Mouse (Mus musculus) thymus, adult 2 months (tissue): ENCODE results near the gene Zbtb49. TPM values are rescaled to one million over a fixed set of nuclear protein-coding genes. Genes with fewer than 3 reads are reported as not detected.

ENCODE experiments used
- DNase-seq: peaks from one replicate; pipeline ENCODE4 v3.0.0; 2021
- H3K27ac ChIP-seq: fragments of 200-500 bp; 2 replicates; pipeline ENCODE4 v1.5.1; 2012; ENCODE audit warnings: low read length, control low read depth; ENCODE audit not compliant: control insufficient read depth, insufficient read depth
- H3K27me3 ChIP-seq: fragments of 200-500 bp; 2 replicates; pipeline ENCODE4 v1.6.1; 2012; ENCODE audit warnings: mild to moderate bottlenecking, low read length, moderate library complexity, mixed read lengths; ENCODE audit not compliant: control insufficient read depth, insufficient read depth
- H3K36me3 ChIP-seq: fragments of 200-500 bp; 2 replicates; pipeline ENCODE4 v1.6.1; 2012; ENCODE audit warnings: mild to moderate bottlenecking, low read length, moderate library complexity; ENCODE audit not compliant: control insufficient read depth, insufficient read depth
- H3K4me1 ChIP-seq: fragments of 200-500 bp; replicated peaks from 2 replicates; pipeline ENCODE4 v1.6.1; 2012; ENCODE audit warnings: low read length; ENCODE audit not compliant: control insufficient read depth, insufficient read depth
- H3K4me3 ChIP-seq: fragments of 200-500 bp; 2 replicates; pipeline ENCODE4 v1.5.1; 2012; ENCODE audit warnings: mild to moderate bottlenecking, low read length, control low read depth, moderate library complexity; ENCODE audit not compliant: control insufficient read depth, insufficient read depth
- CTCF ChIP-seq: fragments of 200-500 bp; IDR thresholded peaks from 2 replicates; pipeline ENCODE4 v1.5.1; 2012; ENCODE audit warnings: mild to moderate bottlenecking, control low read depth, low read length, moderate library complexity, borderline replicate concordance; ENCODE audit not compliant: control insufficient read depth, poor library complexity, insufficient read depth; ENCODE audit errors: extremely low read depth
- POLR2A ChIP-seq: fragments of 200-500 bp; IDR thresholded peaks from 2 replicates; pipeline ENCODE4 v1.6.1; 2012; ENCODE audit warnings: mild to moderate bottlenecking, low read length, control low read depth, moderate library complexity; ENCODE audit not compliant: control insufficient read depth, poor library complexity, insufficient read depth; ENCODE audit errors: extremely low read depth
- WGBS: fragments of 180-500 bp; shearing (Covaris S2); methylation state at CpG from one replicate; pipeline ENCODE4 v1.1.7; 2018; 5-methylcytosine and 5-hydroxymethylcytosine counted together
- polyA plus RNA-seq: library from polyadenylated mRNA; depleted of rRNA; stranded (reverse); fragments of >200 nt; gene quantifications from 2 replicates; pipeline ENCODE4 v1.2.3, GENCODE M21; 2012

The Zbtb49 gene
- polyA plus RNA-seq, 1 experiment: 38.9 TPM

DNA sequence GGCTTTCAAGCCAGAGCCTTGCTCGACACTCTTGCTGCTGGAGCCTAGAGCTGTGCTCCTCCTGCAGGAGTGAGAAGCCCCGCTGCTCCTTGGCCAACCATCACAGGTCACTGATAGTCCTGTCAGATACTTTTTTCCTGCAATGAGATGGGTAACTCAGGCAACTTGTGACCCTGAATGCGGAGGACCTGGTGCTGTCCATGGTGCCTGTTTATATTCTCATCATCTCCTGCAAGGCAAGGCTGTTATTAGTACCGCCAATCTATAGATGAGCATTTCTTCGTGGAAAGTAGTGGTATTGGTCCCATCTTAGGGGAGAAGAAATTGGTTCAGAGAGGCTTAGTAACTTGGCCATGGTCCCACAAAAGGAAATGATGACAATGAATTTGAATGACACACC, 46.5 kb downstream of the Zbtb49 start:
- 61% methylated on average over 5 of the region's 5 CpGs for whole genome bisulfite sequencing
- H3K36me3 ChIP-seq: no peaks in the 10 kb centered on the region
- no peak for TF ChIP-seq POLR2A
- TF ChIP-seq CTCF: no peak
- no peak for DNase-seq
- H3K27me3 ChIP-seq: no peaks in the 10 kb centered on the region
- H3K4me1 ChIP-seq: no peaks in the 10 kb centered on the region
- H3K27ac ChIP-seq: no peak overlapping the region
- no peak overlapping the region for H3K4me3 ChIP-seq

DNA sequence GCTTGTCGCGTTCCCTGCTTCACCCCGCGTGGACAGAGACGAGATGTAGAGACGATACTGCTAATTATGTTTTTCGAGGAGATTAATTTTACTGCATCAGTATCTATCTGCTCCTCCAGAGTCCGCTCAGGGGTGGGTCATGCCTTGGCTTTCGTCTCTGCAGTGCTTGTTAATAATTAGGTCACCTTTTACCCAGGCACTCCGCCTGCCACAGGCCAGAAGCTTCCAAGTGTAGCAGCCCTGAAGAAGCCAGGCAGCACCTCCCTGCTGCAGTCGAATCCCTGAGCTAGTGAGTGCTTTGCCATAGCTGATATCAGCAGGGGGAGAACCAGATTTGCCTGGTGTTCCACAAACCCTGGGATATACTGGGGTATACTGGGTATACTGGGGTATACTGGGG, 51.8 kb downstream of the Zbtb49 start:
- no peaks in the 10 kb centered on the region for H3K27me3 ChIP-seq
- no peak overlapping the region for H3K27ac ChIP-seq
- TF ChIP-seq POLR2A: no peak
- no peak for TF ChIP-seq CTCF
- H3K36me3 ChIP-seq: no peaks in the 10 kb centered on the region
- DNase-seq: no peak
- no peak overlapping the region for H3K4me3 ChIP-seq
- H3K4me1 ChIP-seq: no peaks in the 10 kb centered on the region
- WGBS: 90% methylated on average over 11 of the region's 11 CpGs

DNA sequence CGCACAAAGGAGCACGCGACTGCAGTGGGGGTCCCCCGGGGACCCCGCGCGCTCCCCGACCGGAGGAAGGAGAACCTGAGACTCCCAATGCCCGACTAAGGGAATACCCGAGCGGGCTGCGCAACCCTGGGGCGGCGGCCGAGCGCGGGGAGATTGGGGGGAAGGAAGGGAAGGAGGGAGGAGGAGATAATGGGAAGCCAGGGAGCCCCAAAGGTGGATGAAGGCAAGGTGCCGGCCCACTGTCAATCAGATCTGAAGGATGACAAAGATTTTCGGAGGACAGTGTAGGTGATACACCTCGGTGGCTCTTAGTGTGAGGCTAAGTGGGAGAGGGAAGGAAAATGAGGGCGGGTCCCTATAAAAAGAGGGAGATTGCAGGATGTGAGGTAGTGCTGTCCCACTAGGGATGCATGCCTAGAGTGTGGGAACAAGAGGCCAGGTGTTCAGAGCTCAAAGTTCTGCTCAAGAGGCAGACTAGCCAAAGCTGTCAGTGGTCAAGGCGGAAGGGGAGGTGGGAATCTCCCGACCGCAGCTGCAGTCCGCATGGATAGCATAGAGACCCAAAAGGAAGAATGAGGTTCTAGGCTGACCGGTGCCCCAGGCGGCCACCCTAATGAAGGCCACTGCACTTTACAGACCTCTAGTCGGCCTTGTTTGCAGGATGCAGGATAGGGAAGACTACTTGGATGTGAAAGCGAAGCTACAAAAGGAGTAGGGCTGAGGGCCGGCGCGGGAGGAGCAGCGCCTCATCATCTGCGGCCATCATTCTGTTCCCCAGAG, 60.4 kb downstream of the Zbtb49 start, which contains the start of gene Nsg1:
Gene Nsg1 (minus strand): TSS at position 274 of the 780 bp plus-strand sequence.
- H3K4me3 ChIP-seq: peak within 1 kb of the TSS; percentile 32
- TF ChIP-seq POLR2A: no peak
- H3K36me3 ChIP-seq: no peaks in the 10 kb centered on the region
- peaks cover 4% of the 10 kb centered on the region; the same call in 1 of the 2 replicates for H3K4me1 ChIP-seq
- H3K27ac ChIP-seq: no peak within 1 kb of the TSS
- 19% methylated on average over 35 of the region's 35 CpGs for WGBS
- no peak for DNase-seq
- H3K27me3 ChIP-seq: peaks cover 13% of the 10 kb centered on the region; the same call in 1 of the 2 replicates

DNA sequence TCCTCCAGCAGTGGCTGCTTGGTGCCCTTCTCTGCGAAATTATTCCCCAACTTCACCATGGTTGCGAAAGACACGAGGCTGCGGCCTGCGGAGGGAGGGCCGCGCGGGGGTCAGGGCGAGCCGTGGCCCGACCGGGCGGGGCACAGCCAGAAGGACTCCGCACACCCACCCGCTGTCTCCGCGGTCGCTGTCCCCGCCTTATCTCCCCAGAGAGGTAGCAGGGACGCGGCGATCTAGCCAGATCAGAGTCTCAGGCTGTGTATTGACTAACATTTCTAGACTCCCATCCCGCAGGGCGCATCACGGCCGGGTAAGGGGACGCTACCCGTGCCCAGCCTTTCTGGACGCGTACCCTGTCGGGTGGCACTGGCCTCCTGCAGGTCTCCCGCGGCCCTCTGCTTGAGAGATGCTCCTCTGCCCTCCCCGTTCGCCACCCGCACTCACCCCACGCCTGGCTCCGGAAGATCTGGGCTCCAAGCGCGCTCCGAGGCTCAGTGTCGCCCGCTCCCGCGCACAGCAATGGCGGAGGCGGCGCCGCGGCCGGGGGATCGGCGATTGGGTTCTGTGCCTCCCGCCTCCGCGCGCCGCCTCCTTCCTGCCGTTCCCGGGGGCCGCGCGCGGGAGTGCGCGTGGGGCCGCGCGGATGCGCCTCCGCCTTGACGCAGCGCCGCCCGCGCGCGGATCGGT, 61.2 kb downstream of the Zbtb49 start:
- H3K4me3 ChIP-seq: peak overlapping the region; percentile 32
- H3K4me1 ChIP-seq: peaks cover 4% of the 10 kb centered on the region; the same call in 1 of the 2 replicates
- WGBS: 1% methylated on average over 79 of the region's 79 CpGs
- DNase-seq: peak; percentile 53
- H3K36me3 ChIP-seq: no peaks in the 10 kb centered on the region
- no peak for TF ChIP-seq CTCF
- no peak for TF ChIP-seq POLR2A
- H3K27ac ChIP-seq: no peak overlapping the region
- H3K27me3 ChIP-seq: peaks cover 13% of the 10 kb centered on the region; the same call in 1 of the 2 replicates

DNA sequence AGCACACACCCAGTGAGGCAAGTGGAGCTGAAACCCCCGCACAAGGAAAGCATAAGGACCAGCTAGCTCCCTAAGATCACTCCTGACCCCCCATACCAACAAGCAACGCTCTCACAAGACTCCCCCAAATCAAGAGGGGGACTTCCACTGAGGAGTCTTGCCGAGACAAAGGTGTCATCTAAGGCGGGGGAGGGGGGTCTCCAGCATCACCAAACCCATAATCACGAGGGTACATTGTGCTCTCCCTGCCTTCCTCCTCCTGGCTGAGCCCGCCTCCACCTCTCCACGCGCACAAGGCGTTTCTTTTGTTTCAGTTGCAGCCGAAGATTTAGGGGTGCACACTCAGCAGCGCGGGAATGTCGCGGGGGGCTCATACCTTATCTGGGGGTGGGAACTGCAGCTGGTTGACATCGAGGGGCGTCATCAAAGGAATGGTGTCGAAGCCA, 61.7 kb downstream of the Zbtb49 start:
- no peaks in the 10 kb centered on the region for H3K36me3 ChIP-seq
- peaks cover 4% of the 10 kb centered on the region; the same call in 1 of the 2 replicates for H3K4me1 ChIP-seq
- no peak for TF ChIP-seq POLR2A
- no peak for TF ChIP-seq CTCF
- peaks cover 13% of the 10 kb centered on the region; the same call in 1 of the 2 replicates for H3K27me3 ChIP-seq
- peak overlapping the region; percentile 32 for H3K4me3 ChIP-seq
- DNase-seq: no peak
- WGBS: 11% methylated on average over 17 of the region's 17 CpGs
- H3K27ac ChIP-seq: no peak overlapping the region

DNA sequence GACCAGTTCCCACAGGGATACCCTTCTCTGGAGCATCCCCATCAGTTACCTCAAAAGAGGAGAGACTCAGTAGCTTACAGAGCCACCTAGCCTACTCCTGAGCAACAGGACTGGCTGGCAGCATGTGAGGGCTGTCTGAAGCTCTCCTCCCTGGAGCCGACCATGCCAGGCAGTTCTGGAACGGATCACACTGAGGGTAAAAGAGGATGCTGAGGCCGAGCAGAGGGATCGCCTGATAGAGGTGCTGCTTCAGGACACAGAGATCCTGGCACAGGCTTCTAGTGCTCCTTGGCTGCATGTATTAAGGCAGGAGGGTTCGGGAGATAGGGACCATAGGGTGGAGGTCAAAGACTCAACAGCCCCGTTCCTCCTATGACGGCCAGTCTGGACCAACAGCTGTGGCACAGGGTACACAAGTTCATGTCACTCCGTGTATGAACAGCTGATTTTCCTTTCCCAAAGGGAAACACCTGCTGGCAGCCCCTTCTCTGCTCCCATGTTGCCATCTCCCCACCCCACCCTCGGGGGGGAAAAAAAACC, 62.7 kb downstream of the Zbtb49 start:
- no peak overlapping the region for H3K27ac ChIP-seq
- no peak overlapping the region for H3K4me3 ChIP-seq
- 87% methylated on average over 9 of the region's 9 CpGs for WGBS
- H3K36me3 ChIP-seq: no peaks in the 10 kb centered on the region
- no peak for DNase-seq
- peaks cover 4% of the 10 kb centered on the region; the same call in 1 of the 2 replicates for H3K4me1 ChIP-seq
- H3K27me3 ChIP-seq: peaks cover 13% of the 10 kb centered on the region; the same call in 1 of the 2 replicates
- no peak for TF ChIP-seq POLR2A
- TF ChIP-seq CTCF: no peak
